Mouse (Mus musculus) brain, embryonic 14.5 days (tissue): ENCODE results near the gene Fer. TPM values are rescaled to one million over a fixed set of nuclear protein-coding genes. Genes with fewer than 3 reads are reported as not detected.

ENCODE experiments used
- DNase-seq: peaks from one replicate; pipeline ENCODE4 v3.0.0-alpha.2; 2011; ENCODE audit warnings: low read depth
- CTCF ChIP-seq: fragments of 200-500 bp; IDR thresholded peaks from 2 replicates; pipeline ENCODE4 v1.5.1; 2012; ENCODE audit warnings: inconsistent platforms, mild to moderate bottlenecking, moderate library complexity, borderline replicate concordance; ENCODE audit not compliant: insufficient read depth, insufficient read length; ENCODE audit errors: extremely low read depth
- POLR2A ChIP-seq: fragments of 200-500 bp; IDR thresholded peaks from 2 replicates; pipeline ENCODE4 v1.6.1; 2012; ENCODE audit warnings: mild to moderate bottlenecking, inconsistent platforms, borderline replicate concordance; ENCODE audit not compliant: poor library complexity, insufficient read depth, insufficient read length, severe bottlenecking; ENCODE audit errors: extremely low read depth
- polyA plus RNA-seq: library from polyadenylated mRNA; depleted of rRNA; stranded (reverse); fragments of >200 nt; gene quantifications from 2 replicates; pipeline ENCODE4 v1.2.3, GENCODE M21; 2012; rRNA removed

Fer gene
- 9.9 and 14.9 TPM in 2 replicates for polyA plus RNA-seq

DNA sequence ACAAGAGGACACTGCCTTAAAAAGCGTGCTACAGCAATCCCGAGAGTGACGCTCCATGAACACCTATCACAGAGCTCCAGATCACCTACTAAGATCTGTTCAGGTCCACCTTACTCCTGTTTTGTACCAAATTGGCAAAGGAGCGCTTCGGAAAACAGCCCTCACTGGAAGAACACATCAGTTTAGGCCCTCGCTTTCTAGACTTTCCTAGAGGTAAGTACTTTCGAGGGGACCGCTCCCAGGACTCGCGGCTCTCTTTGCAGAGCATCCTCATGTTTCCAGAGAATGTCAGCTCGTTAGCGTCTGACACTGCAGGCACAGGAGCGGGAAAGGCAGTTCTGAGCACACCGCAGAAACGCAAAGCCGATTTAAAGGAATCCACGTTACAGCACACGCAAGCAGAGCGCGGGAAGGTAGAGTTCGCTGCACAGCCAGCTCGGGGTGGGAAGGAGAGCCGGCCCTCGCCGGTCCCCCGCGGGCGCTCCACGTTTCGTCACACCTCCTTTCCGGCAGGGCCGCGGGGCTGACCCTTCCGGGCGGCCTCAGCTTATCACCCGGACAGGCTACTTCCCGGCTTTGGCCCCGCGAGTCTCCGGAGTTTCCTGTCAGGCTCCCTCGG is at the start of gene Fer:
Gene Fer (plus strand): TSS at position 51 of the 619 bp plus-strand sequence.
- no peak for DNase-seq
- TF ChIP-seq POLR2A, result no peak
- no peak for TF ChIP-seq CTCF

DNA sequence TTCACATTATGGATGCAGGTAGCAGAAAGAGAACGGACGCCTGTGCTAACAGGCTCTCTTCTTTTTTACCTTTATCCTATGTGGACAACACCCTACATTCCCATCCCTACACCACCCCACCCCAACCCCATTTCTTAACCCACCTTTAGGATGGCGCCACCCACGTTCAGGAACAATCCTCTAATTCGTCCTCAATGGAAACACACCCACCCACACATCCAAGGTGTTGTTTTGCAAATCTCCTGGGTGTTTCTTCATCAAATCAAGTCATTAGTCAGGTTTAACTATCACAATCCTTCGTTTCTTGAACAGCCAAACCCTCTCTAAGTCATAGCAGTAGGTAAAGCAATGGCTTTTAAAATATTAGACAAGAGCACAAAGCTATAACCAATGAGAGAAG is 49.3 kb upstream of the Fer start:
- TF ChIP-seq POLR2A, result no peak
- no peak for TF ChIP-seq CTCF
- no peak for DNase-seq

DNA sequence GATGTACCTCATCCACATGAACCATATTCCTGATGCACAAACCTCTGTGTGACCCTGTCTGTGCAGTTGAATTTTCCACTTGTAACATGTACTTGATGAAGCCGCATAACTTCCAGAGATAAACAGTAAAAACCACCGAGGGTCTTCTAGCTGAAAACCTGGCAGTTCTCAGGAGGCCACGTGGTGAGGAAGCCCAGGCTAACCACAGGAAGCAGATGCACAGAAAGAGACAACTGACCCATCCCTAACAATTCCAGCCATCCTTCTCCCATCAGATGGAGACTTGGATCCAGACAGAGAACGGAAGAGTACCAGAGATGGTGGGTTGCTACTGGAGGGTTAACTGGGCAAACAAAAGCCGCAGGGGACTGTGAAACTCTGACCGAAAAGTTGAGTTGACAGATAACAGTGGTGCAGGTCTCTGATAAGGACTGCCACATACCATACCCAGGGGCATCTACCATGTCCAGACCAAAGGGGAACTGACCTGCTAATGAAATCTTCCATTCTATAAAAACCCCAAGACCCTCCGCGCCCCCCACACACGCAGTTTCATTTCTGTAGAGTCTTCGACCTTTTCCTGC is 44.3 kb upstream of the Fer start:
- TF ChIP-seq CTCF (no peak), POLR2A (no peak)
- DNase-seq, result no peak

DNA sequence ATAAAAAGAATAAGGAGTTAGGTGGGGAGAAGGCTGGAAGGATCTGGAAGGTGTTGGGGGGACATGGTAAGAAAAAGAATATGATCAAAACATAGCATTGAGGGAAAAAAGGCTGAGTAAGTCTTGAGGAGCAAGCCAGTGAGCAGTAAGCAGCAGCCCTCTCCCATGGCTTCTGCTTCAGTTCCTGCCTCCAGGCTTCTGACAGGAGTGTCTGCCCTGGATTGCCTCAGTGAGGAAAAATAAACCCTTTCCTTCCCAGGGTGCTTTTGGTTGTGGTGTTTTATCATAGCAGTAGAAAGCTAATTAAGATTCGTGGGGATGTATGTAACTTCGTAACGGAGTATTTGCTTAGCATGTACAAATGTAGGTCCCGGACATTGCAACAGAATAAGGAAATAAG is 38.7 kb upstream of the Fer start:
- no peak for DNase-seq
- no peak for TF ChIP-seq POLR2A
- TF ChIP-seq CTCF, result no peak

DNA sequence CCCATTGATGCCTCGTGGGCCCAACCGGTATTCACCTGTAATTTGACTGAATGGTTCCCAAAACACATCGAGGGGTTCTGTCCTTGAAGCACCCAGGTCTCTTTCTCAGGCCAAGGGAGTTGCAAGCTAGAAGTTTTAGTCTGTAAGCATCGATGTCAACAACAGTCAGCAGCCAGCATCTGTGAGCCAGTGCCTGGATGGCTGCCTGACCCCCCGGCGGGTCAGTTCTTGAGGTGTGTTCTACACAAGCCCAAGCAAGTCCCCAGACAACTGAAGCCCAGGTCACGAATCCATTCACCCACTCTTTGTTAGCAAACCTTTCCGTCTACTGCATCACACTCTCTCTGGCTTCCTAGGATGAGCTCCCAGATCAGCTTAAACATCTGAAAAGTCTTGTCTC is 36.7 kb upstream of the Fer start:
- DNase-seq, result no peak
- TF ChIP-seq CTCF (no peak), POLR2A (no peak)

DNA sequence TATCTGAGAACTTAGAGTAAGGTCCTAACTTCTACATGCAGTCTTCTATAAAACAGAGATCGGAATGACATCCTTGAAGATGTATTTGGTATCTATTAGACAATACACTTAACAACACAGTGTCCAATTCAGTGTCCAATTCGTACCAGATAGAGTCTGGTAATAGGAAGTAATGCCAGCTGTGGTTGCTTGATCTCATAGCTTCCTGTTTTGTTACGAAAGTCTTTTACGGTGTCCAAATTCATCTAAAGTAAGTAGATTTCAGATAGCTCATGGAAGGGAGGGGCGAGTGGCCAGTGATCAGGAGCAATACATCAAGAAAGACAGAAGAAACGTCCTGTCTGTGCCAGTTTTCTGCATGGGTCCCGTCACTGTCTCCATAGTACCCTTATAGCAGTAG is 36.1 kb upstream of the Fer start:
- DNase-seq, result no peak
- TF ChIP-seq CTCF, result no peak
- no peak for TF ChIP-seq POLR2A

DNA sequence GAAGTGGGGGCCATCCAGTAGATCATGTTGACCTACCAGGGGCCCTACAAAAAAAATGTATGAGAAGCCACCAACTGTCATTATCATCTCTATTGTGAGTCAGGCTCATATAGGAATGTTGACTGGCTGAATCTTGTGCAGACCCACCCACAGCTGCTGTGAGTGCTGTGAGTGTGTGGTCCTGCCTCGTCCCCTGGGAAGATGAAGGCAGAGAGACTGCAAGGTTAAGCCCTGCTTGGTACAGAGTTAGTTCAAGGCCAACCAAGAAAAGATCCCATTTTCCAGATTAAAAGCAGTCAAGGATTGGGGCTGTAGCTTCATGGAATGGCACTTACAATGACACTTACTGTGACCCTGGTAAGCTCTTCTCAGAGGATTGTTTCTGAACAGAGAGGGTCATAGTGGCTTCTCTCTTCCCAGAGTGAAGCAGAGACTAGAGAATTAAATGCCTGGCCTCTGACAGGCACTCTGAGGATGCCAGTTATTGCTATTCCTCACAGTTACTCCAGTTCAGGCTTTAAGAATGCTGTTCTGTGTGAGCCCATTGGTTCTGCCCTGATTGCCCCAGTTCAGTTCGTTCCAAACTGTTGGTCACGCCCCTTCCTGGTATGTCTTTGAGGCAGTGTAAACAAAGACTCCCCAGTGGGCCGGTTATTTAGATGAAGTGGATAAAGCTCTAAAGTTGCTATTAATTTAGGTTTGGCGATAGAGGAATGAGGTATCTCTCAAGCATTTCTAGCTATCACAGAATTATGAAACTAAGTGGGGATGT is 34.1 kb upstream of the Fer start:
- TF ChIP-seq CTCF (no peak), POLR2A (no peak)
- DNase-seq, result no peak

DNA sequence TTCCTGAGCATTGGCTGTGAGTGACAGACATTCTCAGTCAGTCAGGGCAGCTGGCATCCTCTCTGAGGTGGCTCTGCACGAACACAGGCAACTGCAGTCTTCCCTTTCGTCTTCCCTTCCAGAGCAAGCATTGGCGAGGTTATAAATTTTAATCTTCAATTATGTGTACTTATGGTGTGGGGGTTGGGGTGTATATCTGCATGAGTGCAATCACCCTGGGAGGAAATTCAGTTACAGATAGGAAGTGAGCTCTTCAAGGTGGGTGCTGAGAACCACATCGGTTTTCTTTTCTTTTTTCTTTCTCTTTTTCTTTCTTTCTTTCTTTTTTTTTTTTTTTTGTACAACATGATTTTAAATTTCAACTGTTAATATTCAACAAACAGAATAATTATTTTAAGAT is 31.3 kb upstream of the Fer start:
- TF ChIP-seq POLR2A (no peak), CTCF (no peak)
- DNase-seq, result peak; percentile 38

DNA sequence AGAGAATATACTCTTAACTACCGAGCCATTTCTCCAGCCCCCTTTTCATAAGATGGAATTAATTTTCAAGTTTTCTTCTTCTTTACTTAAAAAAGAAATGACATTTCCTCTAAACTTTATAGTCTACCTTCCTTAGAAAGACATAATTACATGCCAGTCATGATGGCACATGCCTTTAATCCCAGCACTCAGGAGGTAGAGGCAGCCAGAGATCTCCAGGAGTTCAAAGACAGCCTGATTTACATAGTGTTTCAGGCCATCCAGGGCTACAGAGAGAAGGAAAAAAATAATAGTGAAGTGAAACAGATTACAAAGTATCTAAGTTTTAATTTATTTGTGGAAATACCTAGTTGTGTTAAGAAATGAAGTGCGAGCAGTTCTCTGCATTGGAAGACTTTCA is 26.6 kb upstream of the Fer start:
- TF ChIP-seq POLR2A (no peak), CTCF (no peak)
- no peak for DNase-seq

DNA sequence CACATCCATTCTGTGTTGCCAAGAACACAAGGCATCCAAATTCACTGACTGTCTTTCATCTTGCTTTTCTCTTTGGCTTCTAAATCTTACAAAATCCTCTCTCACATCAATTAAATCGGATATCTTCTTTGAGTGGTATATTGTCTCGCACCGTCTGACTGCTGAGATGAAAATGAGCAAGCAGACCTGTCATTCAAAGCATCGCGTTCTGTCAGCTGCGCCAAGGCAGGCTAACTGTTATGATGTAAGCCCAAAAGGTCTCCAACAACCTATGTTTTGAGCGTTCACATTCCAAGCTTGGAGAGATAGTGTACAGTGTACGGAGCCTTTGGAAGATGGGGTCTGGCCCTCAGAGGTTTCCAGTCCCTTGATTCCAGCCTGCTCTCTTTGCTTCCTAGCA is 26.2 kb upstream of the Fer start:
- peak; percentile 68 for DNase-seq
- no peak for TF ChIP-seq CTCF
- TF ChIP-seq POLR2A, result no peak

DNA sequence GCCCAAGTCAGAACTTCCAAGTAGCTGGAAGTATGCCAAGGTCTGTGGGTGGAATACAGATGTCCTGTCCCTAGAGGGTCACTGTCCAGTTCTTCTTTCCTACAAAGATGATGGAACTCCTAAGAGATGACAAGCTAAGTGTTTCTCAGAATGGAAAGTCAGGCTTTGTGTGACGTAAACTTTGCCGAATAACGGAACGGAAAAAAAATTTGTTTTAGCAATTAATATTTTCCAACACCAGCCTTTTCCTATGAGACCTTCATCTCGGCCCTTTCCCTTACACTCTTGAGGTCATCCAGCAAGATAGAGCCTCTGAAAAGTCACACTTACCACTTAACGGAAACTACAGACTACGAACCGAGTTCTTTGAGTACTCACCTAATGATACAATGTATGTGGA is 24.7 kb upstream of the Fer start:
- no peak for TF ChIP-seq CTCF
- no peak for TF ChIP-seq POLR2A
- no peak for DNase-seq

DNA sequence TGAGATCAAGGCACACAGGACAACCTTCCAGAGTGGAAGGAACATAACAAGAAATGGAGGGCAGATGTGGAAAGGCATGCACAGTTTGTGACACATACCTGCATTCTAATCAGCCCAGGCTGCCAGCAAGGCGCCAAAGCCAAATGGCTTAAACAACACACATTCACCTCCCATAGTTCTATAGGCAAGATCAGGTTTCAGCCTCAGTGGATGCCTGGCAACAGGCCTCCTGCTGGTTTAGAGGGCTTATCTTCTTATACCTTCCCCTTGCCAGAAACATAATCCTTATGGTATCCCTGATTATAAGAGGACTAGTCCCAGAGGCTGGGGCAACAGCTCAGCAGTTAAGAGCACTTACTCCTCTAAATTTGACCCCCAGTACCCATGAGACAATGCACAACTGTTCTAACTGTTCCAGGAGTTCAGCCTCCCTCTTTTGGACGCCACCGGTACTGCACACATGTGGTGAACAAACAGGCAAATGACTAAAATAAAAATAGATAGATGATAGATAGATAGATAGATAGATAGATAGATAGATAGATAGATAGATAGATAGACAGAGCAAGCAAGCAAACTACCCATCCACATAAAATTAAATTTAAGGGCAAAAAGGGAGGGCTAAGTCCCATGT is 23.1 kb upstream of the Fer start:
- TF ChIP-seq CTCF, result peak; percentile 29; the same call in 1 of the 2 replicates
- no peak for TF ChIP-seq POLR2A
- no peak for DNase-seq

DNA sequence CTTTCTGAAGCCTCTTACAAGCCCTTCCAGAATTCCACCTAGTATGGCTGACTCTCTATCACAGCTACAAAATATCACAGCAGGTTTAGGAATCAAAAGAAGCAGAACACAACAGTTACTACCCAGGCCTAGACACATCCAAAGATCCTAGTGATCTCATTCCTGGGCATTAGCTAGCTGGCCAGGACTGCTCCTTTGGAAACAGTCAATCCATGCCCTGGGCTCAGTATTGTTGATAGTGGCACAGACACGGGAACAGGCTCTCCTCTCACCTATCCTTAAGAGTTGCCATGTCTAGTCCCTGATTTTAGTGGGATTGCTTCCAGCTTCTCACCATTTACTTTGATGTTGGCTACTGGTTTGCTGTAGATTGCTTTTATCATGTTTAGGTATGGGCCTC is 20.6 kb upstream of the Fer start:
- TF ChIP-seq POLR2A, result no peak
- no peak for TF ChIP-seq CTCF
- no peak for DNase-seq
